Mouse (Mus musculus) embryonic facial prominence, embryonic 15.5 days (tissue): Measurements from ENCODE around the gene Cabin1. TPM values are rescaled to one million over a fixed set of nuclear protein-coding genes. Genes with fewer than 3 reads are reported as not detected.

Experiments
- polyA plus RNA-seq: library from polyadenylated mRNA; unstranded; fragments of >200 nt; fragmentation: Nextera tagmentation; extraction: Ambion mirVana; gene quantifications from 2 replicates; pipeline ENCODE4 v1.2.1, GENCODE M21; 2015

Cabin1 gene
- polyA plus RNA-seq, 1 experiment from 2014 or later = 30.0 TPM

Other genes with a start within 250 kb of the Cabin1 start
- 156 and 168 TPM in 2 replicates for gene Snrpd3, start 246.8 kb downstream of the Cabin1 start, polyA plus RNA-seq
- 26.3 and 27.7 TPM in 2 replicates for gene Gucd1, start 246.4 kb downstream of the Cabin1 start, polyA plus RNA-seq
- gene Lrrc75b, start 204.0 kb downstream of the Cabin1 start, polyA plus RNA-seq = 4.9 and 6.3 TPM in 2 replicates
- gene Ggt1, start 202.7 kb downstream of the Cabin1 start, polyA plus RNA-seq = 1.7 and 2.2 TPM in 2 replicates
- 2.8 and 3.2 TPM in 2 replicates for gene Ggt5, start 175.0 kb downstream of the Cabin1 start, polyA plus RNA-seq
- 9.0 and 10.1 TPM in 2 replicates for gene Susd2, start 120.3 kb downstream of the Cabin1 start, polyA plus RNA-seq
- 53.2 and 58.3 TPM in 2 replicates for gene Ddt, start 9.1 kb upstream of the Cabin1 start, polyA plus RNA-seq
- gene Gm20441, start 16.6 kb upstream of the Cabin1 start, polyA plus RNA-seq = not detected in 2 replicates
- gene Gstt3, start 17.1 kb upstream of the Cabin1 start, polyA plus RNA-seq = 17.1 and 18.1 TPM in 2 replicates
- gene Gstt1, start 34.2 kb upstream of the Cabin1 start, polyA plus RNA-seq = 13.8 and 14.5 TPM in 2 replicates
- not detected in 2 replicates for gene Gstt4, start 58.2 kb upstream of the Cabin1 start, polyA plus RNA-seq
- 9.0 and 11.0 TPM in 2 replicates for gene Gstt2, start 73.1 kb upstream of the Cabin1 start, polyA plus RNA-seq
- 1,283 and 1,429 TPM in 2 replicates for gene Mif, start 95.9 kb upstream of the Cabin1 start, polyA plus RNA-seq
- gene Derl3, start 129.1 kb upstream of the Cabin1 start, polyA plus RNA-seq = 2.0 and 3.1 TPM in 2 replicates
- gene Smarcb1, start 157.3 kb upstream of the Cabin1 start, polyA plus RNA-seq = 187 and 192 TPM in 2 replicates
- gene Chchd10, start 168.8 kb upstream of the Cabin1 start, polyA plus RNA-seq = 29.7 and 33.4 TPM in 2 replicates
- gene Mmp11, start 172.2 kb upstream of the Cabin1 start, polyA plus RNA-seq = 101 and 133 TPM in 2 replicates
- 0.81 and 0.89 TPM in 2 replicates for gene Gm867, start 176.3 kb upstream of the Cabin1 start, polyA plus RNA-seq
- 1.4 and 1.6 TPM in 2 replicates for gene Vpreb3, start 178.7 kb upstream of the Cabin1 start, polyA plus RNA-seq
- gene Gm5134, start 190.2 kb upstream of the Cabin1 start, polyA plus RNA-seq = not detected in 2 replicates